Comparison of ENCODE assay signal across 13 mouse cellular contexts in the genomic region with DNA sequence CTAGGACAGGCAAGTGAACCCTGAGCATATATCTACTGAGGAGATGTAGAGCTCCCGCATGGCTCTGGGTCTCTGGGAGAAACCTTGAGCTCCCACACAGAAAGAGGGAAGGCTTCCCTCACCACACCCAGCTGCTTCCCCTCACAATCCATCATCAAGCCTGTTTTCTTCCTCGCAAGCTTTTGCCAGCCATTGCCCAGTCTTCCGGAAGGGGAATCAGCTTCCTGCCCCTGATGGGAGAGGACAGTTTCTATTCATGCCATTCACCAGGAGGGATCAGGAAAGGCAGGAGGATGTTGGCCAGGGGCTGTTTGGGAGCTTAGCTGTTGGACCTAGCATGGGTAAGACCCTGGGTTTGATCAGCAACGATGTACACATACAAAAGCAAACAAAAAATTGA. TPM values are rescaled to one million over a fixed set of nuclear protein-coding genes. Genes with fewer than 3 reads are reported as not detected.
A peak's percentile ranks its signal among the peaks of the same experiment; 100 is the strongest.
DNase-seq lines count a peak whose midpoint lies in the region; ATAC-seq lines count a peak whose summit lies in the region.
"Had no signal": no experiment of that assay in that cellular context is flagged by ENCODE, and none has a peak within 500 bp of the region (broad histone marks: within the 10 kb centered on the region; RNA-seq: fewer than 3 reads in every experiment).

No protein-coding gene starts in this region.

- DNase-seq in adrenal gland, adult 2 months = peak; percentile 44
- no peak for DNase-seq in adrenal gland, adult 18-20 months (ENCODE audit: low spot score in 2 of 2)
- peak; percentile 27 to 32 for DNase-seq in adrenal gland, postnatal 36 days
- DNase-seq in kidney, postnatal 25 days = peak; percentile 23 to 63
- peak; percentile 34 for DNase-seq in lung, postnatal 14 days
- DNase-seq in cerebellum, postnatal 4 days (ENCODE audit: low spot score in 2 of 2) = no peak
- no peak for DNase-seq in neural tube, embryonic 10.5 days (ENCODE audit: extremely low spot score, low spot score)
- DNase-seq: cerebellum, postnatal 14 days; thymus, postnatal 4 days had no signal

- ATAC-seq in activated CD4-positive, CD25-positive, alpha-beta regulatory T cell, adult 4 months = no peak
- ATAC-seq: forebrain, embryonic 15.5 days; hindbrain, embryonic 16.5 days; intestine, postnatal 0 days had no signal

RNA-seq across cellular contexts. Expression of a gene that starts 8.6 kb away (rescaled TPM):
- 1 to 10 TPM; 4.6 to 9.7 TPM for total RNA-seq in adrenal gland, adult 2 months (2021)
- 2.0 and 4.4 TPM in 2 replicates for polyA plus RNA-seq in adrenal gland, adult 2 months (2012; rRNA removed)
- total RNA-seq in adrenal gland, adult 18-20 months (2021) = 1 to 10 TPM; 3.7 to 8.3 TPM
- total RNA-seq in adrenal gland, postnatal 36 days (2021) = 10 to 100 TPM in 1 of 2 experiments, 1 to 10 TPM in 1; 4.9 to 10.2 TPM
- under 1 TPM; 0.63 to 0.93 TPM for polyA plus RNA-seq in activated CD4-positive, CD25-positive, alpha-beta regulatory T cell, adult 4 months (2017; shearing (Covaris generic))

RNA-seq across cellular contexts. Expression of a gene that starts 52.2 kb away (rescaled TPM):
- 100 to 1,000 TPM; 135 to 181 TPM for total RNA-seq in adrenal gland, adult 2 months (2021)
- 26.9 and 28.8 TPM in 2 replicates for polyA plus RNA-seq in adrenal gland, adult 2 months (2012; rRNA removed)
- total RNA-seq in adrenal gland, adult 18-20 months (2021) = 100 to 1,000 TPM; 120 to 180 TPM
- 100 to 1,000 TPM; 156 to 157 TPM for total RNA-seq in adrenal gland, postnatal 36 days (2021)
- 10 to 100 TPM; 53.1 to 54.0 TPM for polyA plus RNA-seq in activated CD4-positive, CD25-positive, alpha-beta regulatory T cell, adult 4 months (2017; shearing (Covaris generic))

Comparison
In these comparisons a context has a peak if more than half of its experiments do, and no peak if none do; other contexts are left out.
1. DNase-seq: peak in adrenal gland, adult 2 months (single experiment), adrenal gland, postnatal 36 days (2 of 2), kidney, postnatal 25 days (2 of 2) and lung, postnatal 14 days (single experiment); none in adrenal gland, adult 18-20 months (0 of 2), cerebellum, postnatal 4 days (0 of 2) and neural tube, embryonic 10.5 days (single experiment).